Mouse (Mus musculus): Measurements from ENCODE around the gene Prpf6. TPM values are rescaled to one million over a fixed set of nuclear protein-coding genes. Genes with fewer than 3 reads are reported as not detected.

Gene Prpf6
- polyA plus RNA-seq, 1 experiment: 41.4 TPM

DNA sequence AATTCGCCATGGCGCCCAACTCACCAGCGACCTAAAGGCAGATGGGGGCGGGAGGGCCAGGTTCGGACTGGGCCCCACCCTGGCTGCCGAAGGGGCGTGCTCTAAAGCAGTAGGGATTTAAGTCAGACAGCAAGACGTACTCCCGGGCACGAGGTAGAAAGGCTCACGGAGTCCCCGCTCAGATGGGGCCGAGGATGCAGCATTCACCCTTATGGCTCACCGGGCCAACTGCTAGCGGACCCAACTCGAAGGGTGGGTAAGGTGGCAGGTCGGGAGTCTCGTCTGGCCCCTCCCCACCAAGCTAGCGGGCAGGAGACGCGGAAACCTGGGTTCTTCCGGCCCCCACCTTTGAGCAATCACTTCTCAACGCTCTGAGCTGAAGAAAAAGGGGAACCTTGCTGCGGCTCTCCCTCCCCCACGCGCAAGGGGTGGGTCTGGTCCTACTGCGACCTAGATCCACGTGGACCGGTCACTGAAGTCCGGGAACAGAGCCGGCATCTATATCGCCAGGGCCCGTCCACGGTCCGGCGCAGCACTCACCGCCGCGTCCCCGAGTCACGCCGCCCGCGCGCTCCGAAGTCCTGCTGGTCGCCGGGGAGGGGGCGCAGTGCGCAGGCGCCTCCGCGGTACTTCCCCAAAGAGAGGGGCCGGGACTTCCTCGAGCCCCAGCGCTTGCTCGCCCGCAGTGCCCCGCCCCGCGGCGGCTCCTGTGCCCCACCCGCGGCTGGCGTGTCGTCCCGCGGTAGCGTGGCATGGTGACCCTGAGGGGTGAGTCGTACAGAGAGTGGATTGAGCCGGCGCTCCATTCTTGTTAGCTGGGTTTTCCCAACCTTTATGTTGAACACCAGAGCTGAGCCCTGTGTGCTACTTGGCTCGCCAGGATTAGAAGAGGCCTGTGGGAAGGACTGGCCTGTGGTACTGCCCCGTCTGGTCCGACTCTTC lies 101.9 kb downstream of the Prpf6 start, which contains the start of gene Rgs19:
Rgs19 (minus strand) TSS at position 639 of the 942 bp plus-strand sequence.
- peaks cover 4% of the 10 kb centered on the region for H3K27me3 ChIP-seq (ENCODE audit: control insufficient read depth, insufficient read depth, insufficient read length)
- H3K36me3 ChIP-seq (ENCODE audit: control insufficient read depth, insufficient read depth): no peaks in the 10 kb centered on the region
- peak within 1 kb of the TSS; percentile 57 for H3K4me3 ChIP-seq (ENCODE audit: insufficient read depth, poor library complexity, severe bottlenecking)
- H3K79me2 ChIP-seq (ENCODE audit: control insufficient read depth, insufficient read depth): peaks cover 24% of the 10 kb centered on the region
- peaks cover 14% of the 10 kb centered on the region for H3K79me3 ChIP-seq (ENCODE audit: low read depth)
- peak within 1 kb of the TSS; percentile 93 for H3ac ChIP-seq (ENCODE audit: control insufficient read depth, insufficient read length, low read depth)
- TF ChIP-seq USF1 (IDR thresholded peaks at IDR 0.05; ENCODE audit: low read depth) (no peak), CTCF (IDR thresholded peaks at IDR 0.05; ENCODE audit: control insufficient read depth, insufficient read depth, insufficient read length) (no peak), FOSL1 (IDR thresholded peaks at IDR 0.05; ENCODE audit: insufficient read depth, low read length, poor library complexity, severe bottlenecking) (no peak), CEBPB (IDR thresholded peaks at IDR 0.05; ENCODE audit: low read depth) (no peak), MYOG (IDR thresholded peaks at IDR 0.05; ENCODE audit: control insufficient read depth, extremely low read depth, insufficient read length) (no peak), MAX (IDR thresholded peaks at IDR 0.05) (peak; percentile 26)

DNA sequence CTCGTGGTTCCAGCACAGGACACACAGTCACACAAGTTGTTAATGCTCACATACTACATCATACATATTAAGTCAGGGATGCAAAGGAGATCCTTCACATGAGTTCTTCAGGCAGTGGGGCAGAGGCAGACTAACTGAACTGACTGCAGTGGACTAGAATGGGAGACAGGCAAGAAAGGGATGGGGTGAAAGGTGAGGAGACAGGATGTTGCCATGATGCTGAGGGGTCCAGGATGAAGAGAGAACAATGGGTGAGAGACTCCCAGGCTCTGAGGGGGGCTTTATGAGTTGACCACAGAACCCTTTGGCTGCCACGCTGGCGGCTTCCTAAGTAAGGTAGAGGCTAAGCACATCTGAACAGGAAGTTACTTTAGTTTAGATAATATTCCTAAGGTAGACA lies 102.9 kb downstream of the Prpf6 start:
- H3K4me3 ChIP-seq (ENCODE audit: insufficient read depth, poor library complexity, severe bottlenecking): no peak overlapping the region
- TF ChIP-seq MYOD1 (IDR thresholded peaks at IDR 0.05; ENCODE audit: control insufficient read depth, insufficient read length, low read depth) (no peak), CTCF (IDR thresholded peaks at IDR 0.05; ENCODE audit: control insufficient read depth, insufficient read depth, insufficient read length) (no peak), FOSL1 (IDR thresholded peaks at IDR 0.05; ENCODE audit: insufficient read depth, low read length, poor library complexity, severe bottlenecking) (no peak), MYOG (IDR thresholded peaks at IDR 0.05; ENCODE audit: control insufficient read depth, extremely low read depth, insufficient read length) (no peak), MAX (IDR thresholded peaks at IDR 0.05) (no peak), CEBPB (IDR thresholded peaks at IDR 0.05; ENCODE audit: low read depth) (no peak), USF1 (IDR thresholded peaks at IDR 0.05; ENCODE audit: low read depth) (no peak)
- no peak overlapping the region for H3ac ChIP-seq (ENCODE audit: control insufficient read depth, insufficient read length, low read depth)

DNA sequence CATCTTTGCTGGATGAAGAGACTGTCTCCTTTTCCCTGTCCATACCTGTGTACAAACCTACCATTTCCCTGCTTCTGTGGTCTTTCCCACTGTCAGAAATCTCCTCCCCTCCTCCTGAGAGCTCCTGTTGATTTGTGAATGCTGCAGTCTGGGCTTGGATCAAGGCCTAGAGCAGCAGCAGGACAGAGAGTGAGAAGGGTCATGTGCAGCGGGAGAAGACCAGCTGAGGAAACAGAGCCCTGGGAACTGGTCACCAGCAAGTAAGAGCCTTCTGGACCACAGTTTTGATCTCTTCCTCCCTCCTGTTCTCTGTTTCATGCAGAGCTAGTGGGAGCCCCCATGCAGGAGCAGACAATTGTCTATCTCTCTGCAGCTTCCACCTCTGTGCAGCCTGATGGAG lies 104.1 kb downstream of the Prpf6 start:
- Histone ChIP-seq H3K4me3 (ENCODE audit: insufficient read depth, poor library complexity, severe bottlenecking) (no peak overlapping the region), H3K79me3 (ENCODE audit: low read depth) (peaks cover 14% of the 10 kb centered on the region), H3K79me2 (ENCODE audit: control insufficient read depth, insufficient read depth) (peaks cover 24% of the 10 kb centered on the region), H3ac (ENCODE audit: control insufficient read depth, insufficient read length, low read depth) (no peak overlapping the region), H3K36me3 (ENCODE audit: control insufficient read depth, insufficient read depth) (no peaks in the 10 kb centered on the region), H3K27me3 (ENCODE audit: control insufficient read depth, insufficient read depth, insufficient read length) (peaks cover 4% of the 10 kb centered on the region)
- TF ChIP-seq MYOG (IDR thresholded peaks at IDR 0.05; ENCODE audit: control insufficient read depth, extremely low read depth, insufficient read length) (no peak), FOSL1 (IDR thresholded peaks at IDR 0.05; ENCODE audit: insufficient read depth, low read length, poor library complexity, severe bottlenecking) (no peak), MYOD1 (IDR thresholded peaks at IDR 0.05; ENCODE audit: control insufficient read depth, insufficient read length, low read depth) (no peak), CTCF (IDR thresholded peaks at IDR 0.05; ENCODE audit: control insufficient read depth, insufficient read depth, insufficient read length) (no peak)

More for the DNA sequence above, 102.9 kb downstream of the Prpf6 start:
- Histone ChIP-seq H3K79me3 (ENCODE audit: low read depth) (peaks cover 14% of the 10 kb centered on the region), H3K27me3 (ENCODE audit: control insufficient read depth, insufficient read depth, insufficient read length) (peaks cover 4% of the 10 kb centered on the region), H3K36me3 (ENCODE audit: control insufficient read depth, insufficient read depth) (no peaks in the 10 kb centered on the region), H3K79me2 (ENCODE audit: control insufficient read depth, insufficient read depth) (peaks cover 24% of the 10 kb centered on the region)

DNA sequence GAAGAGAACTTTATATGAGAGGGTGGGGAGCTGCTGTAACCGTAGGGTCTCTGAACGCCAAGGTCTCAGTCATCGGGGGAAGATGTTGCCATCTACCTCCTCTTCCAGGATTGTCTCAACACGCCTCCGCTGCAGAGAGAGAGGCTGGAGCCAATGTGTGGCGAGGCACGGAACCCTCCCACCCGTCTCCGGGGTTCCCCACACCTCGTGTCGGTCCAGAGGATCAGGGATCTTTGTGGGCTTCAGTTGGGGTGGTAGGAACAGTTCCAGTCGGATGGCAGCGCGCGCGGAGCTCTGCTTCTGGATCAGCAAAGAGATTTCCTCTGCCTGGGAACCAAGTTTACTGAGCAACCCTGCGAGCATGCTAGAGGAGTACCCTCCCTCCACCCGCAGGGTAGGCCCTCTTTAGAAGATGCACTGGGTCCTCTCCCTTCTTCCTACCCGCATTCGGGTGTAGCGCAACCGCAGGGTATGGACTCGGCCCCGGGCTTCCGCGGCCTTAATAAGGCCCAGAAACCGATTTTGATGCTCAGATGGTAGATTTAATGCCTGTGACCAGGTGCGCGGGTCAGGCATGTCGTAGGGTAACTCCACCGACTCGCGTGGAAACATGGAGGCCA lies 105.2 kb downstream of the Prpf6 start:
- Histone ChIP-seq H3K79me3 (ENCODE audit: low read depth) (peaks cover 11% of the 10 kb centered on the region), H3K79me2 (ENCODE audit: control insufficient read depth, insufficient read depth) (peaks cover 17% of the 10 kb centered on the region), H3ac (ENCODE audit: control insufficient read depth, insufficient read length, low read depth) (no peak overlapping the region), H3K27me3 (ENCODE audit: control insufficient read depth, insufficient read depth, insufficient read length) (peaks cover 4% of the 10 kb centered on the region), H3K4me3 (ENCODE audit: insufficient read depth, poor library complexity, severe bottlenecking) (no peak overlapping the region), H3K36me3 (ENCODE audit: control insufficient read depth, insufficient read depth) (no peaks in the 10 kb centered on the region)
- TF ChIP-seq USF1 (IDR thresholded peaks at IDR 0.05; ENCODE audit: low read depth): no peak
- TF ChIP-seq MAX (IDR thresholded peaks at IDR 0.05): no peak
- TF ChIP-seq MYOD1 (IDR thresholded peaks at IDR 0.05; ENCODE audit: control insufficient read depth, insufficient read length, low read depth): no peak
- TF ChIP-seq MYOG (IDR thresholded peaks at IDR 0.05; ENCODE audit: control insufficient read depth, extremely low read depth, insufficient read length): no peak
- TF ChIP-seq FOSL1 (IDR thresholded peaks at IDR 0.05; ENCODE audit: insufficient read depth, low read length, poor library complexity, severe bottlenecking): no peak
- no peak for TF ChIP-seq CTCF (IDR thresholded peaks at IDR 0.05; ENCODE audit: control insufficient read depth, insufficient read depth, insufficient read length)
- TF ChIP-seq CEBPB (IDR thresholded peaks at IDR 0.05; ENCODE audit: low read depth): no peak

DNA sequence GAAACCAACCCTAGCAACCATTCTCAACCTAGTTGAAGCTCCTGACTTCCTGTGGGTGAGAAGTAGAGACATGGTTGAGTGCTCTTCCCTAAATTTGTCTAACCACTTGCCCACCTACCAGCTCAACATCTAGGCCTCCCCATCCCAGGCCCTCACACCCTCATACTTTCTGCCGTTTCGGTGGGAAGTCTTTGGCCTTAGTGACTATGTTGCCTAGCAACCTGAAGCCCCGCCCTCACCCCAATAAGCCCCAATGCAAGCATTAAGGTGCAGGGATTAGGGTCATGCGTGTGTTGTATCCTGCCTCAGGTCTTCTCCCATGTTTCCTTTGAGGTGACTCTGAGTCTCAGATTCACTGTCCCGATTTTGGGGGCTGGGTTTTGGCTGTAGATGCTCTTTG lies 106.6 kb downstream of the Prpf6 start, which contains the start of gene Lkaaear1:
Lkaaear1 (minus strand) TSS at position 202 of the 400 bp plus-strand sequence.
- no peak within 1 kb of the TSS for H3ac ChIP-seq (ENCODE audit: control insufficient read depth, insufficient read length, low read depth)
- peaks cover 4% of the 10 kb centered on the region for H3K79me2 ChIP-seq (ENCODE audit: control insufficient read depth, insufficient read depth)
- no peak for TF ChIP-seq MAX (IDR thresholded peaks at IDR 0.05)
- no peaks in the 10 kb centered on the region for H3K36me3 ChIP-seq (ENCODE audit: control insufficient read depth, insufficient read depth)
- H3K27me3 ChIP-seq (ENCODE audit: control insufficient read depth, insufficient read depth, insufficient read length): peaks cover 4% of the 10 kb centered on the region
- H3K79me3 ChIP-seq (ENCODE audit: low read depth): peaks cover under 1% of the 10 kb centered on the region
- H3K4me3 ChIP-seq (ENCODE audit: insufficient read depth, poor library complexity, severe bottlenecking): no peak within 1 kb of the TSS

Small RNA genes within 50 kb of the gene (microRNA-seq; reads per million reads assigned to microRNA genes)
- gene Mir7006 (ENCODE audit: borderline microRNAs expressed): not detected

Other genes starting within 250 kb of the Prpf6 start
- 16.5 TPM for gene Zgpat, start 226.9 kb upstream of the Prpf6 start, polyA plus RNA-seq (2012; fragmentation: generic; extraction: Trizol)
- 45.9 TPM for gene Arfrp1, start 226.5 kb upstream of the Prpf6 start, polyA plus RNA-seq (2012; fragmentation: generic; extraction: Trizol)
- 7.3 TPM for gene Lime1, start 211.8 kb upstream of the Prpf6 start, polyA plus RNA-seq (2012; fragmentation: generic; extraction: Trizol)
- gene Zbtb46, start 132.4 kb upstream of the Prpf6 start, polyA plus RNA-seq (2012; fragmentation: generic; extraction: Trizol): 0.68 TPM
- gene Abhd16b, start 98.7 kb upstream of the Prpf6 start, polyA plus RNA-seq (2012; fragmentation: generic; extraction: Trizol): not detected
- 79.2 TPM for gene Tpd52l2, start 94.7 kb upstream of the Prpf6 start, polyA plus RNA-seq (2012; fragmentation: generic; extraction: Trizol)
- gene Dnajc5, start 71.4 kb upstream of the Prpf6 start, polyA plus RNA-seq (2012; fragmentation: generic; extraction: Trizol): 34.3 TPM
- 20.6 TPM for gene Uckl1, start 7.0 kb upstream of the Prpf6 start, polyA plus RNA-seq (2012; fragmentation: generic; extraction: Trizol)
- 9.8 TPM for gene Zfp512b, start 935 bp downstream of the Prpf6 start, polyA plus RNA-seq (2012; fragmentation: generic; extraction: Trizol)
- gene Samd10, start 7.3 kb downstream of the Prpf6 start, polyA plus RNA-seq (2012; fragmentation: generic; extraction: Trizol): 1.1 TPM
- gene Gm29797, start 65.2 kb downstream of the Prpf6 start, polyA plus RNA-seq (2012; fragmentation: generic; extraction: Trizol): 0.05 TPM
- gene Sox18, start 79.8 kb downstream of the Prpf6 start, polyA plus RNA-seq (2012; fragmentation: generic; extraction: Trizol): 0.06 TPM
- 1.6 TPM for gene Tcea2, start 88.4 kb downstream of the Prpf6 start, polyA plus RNA-seq (2012; fragmentation: generic; extraction: Trizol)
- 66.4 TPM for gene Rgs19, start 102.1 kb downstream of the Prpf6 start, polyA plus RNA-seq (2012; fragmentation: generic; extraction: Trizol)
- not detected for gene Lkaaear1, start 106.6 kb downstream of the Prpf6 start, polyA plus RNA-seq (2012; fragmentation: generic; extraction: Trizol)
- not detected for gene Oprl1, start 123.1 kb downstream of the Prpf6 start, polyA plus RNA-seq (2012; fragmentation: generic; extraction: Trizol)
- gene Myt1, start 171.5 kb downstream of the Prpf6 start, polyA plus RNA-seq (2012; fragmentation: generic; extraction: Trizol): not detected
- 4.4 TPM for gene Pcmtd2, start 246.0 kb downstream of the Prpf6 start, polyA plus RNA-seq (2012; fragmentation: generic; extraction: Trizol)